Comparison of ENCODE assay signal across 26 mouse cellular contexts in the genomic region with DNA sequence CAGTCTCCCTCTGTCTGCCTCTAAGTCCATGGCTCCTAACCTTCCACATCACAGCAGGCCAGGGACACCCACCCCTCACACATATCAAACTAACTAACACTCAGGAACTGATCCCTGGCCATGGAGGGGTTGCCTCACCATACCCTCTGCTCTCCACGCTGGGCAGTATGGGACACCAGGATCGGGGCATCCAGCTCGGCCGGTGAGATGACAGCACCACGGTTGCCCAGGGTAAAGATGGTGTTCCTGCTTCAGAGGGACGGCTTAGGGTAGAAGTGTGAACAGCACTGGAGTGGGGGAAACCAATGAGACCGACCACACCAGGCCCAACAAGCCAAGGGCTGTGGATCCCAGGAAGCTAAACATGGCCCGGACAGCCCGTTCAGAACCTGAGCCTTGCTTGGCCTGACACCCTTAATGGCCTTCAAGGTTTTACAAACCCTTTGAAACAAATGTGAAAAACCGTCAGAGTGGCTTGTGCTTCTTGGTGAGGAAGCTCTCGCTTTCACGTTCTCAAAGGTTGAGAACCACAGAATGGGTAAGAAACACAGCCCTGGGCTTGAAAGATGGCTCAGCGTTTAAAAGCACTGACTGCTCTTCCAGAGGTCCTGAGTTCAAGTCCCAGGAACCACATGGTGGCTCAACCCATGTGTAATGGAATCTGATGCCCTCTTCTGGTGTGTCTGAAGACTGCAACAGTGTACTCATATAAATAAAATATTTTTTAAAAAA. TPM values are rescaled to one million over a fixed set of nuclear protein-coding genes. Genes with fewer than 3 reads are reported as not detected.
"Had no signal": no experiment of that assay in that cellular context is flagged by ENCODE, and none has a peak within 500 bp of the region (broad histone marks: within the 10 kb centered on the region; RNA-seq: fewer than 3 reads in every experiment).

No protein-coding gene starts in this region.

- DNase-seq: liver, postnatal 0 days; lung, adult 2 months; lung, postnatal 10 days; lung, postnatal 36 days; midbrain, embryonic 14.5 days; retina, postnatal 1 day; right cerebral cortex, adult 18-20 months; right cerebral cortex, postnatal 14 days; thymus, adult 2 months; thymus, postnatal 25 days; thymus, postnatal 4 days had no signal

- ATAC-seq: liver, postnatal 0 days; midbrain, embryonic 16.5 days had no signal

- H3K4me2 ChIP-seq: liver, embryonic 15.5 days; midbrain, embryonic 12.5 days; neural tube, embryonic 13.5 days; neural tube, embryonic 15.5 days; stomach, embryonic 15.5 days had no signal

- H3K36me3 ChIP-seq: liver, embryonic 15.5 days; midbrain, embryonic 10.5 days; midbrain, embryonic 12.5 days; neural tube, embryonic 13.5 days; neural tube, embryonic 15.5 days; stomach, embryonic 15.5 days had no signal

- H3K27ac ChIP-seq: liver, embryonic 15.5 days; macrophage; midbrain, embryonic 10.5 days; midbrain, embryonic 12.5 days; neural tube, embryonic 13.5 days; neural tube, embryonic 15.5 days; stomach, embryonic 15.5 days; stomach, postnatal 0 days had no signal

- H3K9me3 ChIP-seq: liver, embryonic 15.5 days; midbrain, embryonic 10.5 days; midbrain, embryonic 12.5 days; neural tube, embryonic 13.5 days; neural tube, embryonic 15.5 days; stomach, embryonic 15.5 days had no signal

- H3K9ac ChIP-seq: liver, embryonic 15.5 days; liver, postnatal 0 days; midbrain, embryonic 12.5 days; neural tube, embryonic 13.5 days; neural tube, embryonic 15.5 days; stomach, embryonic 15.5 days had no signal

- H3K4me3 ChIP-seq: liver, embryonic 15.5 days; midbrain, embryonic 10.5 days; midbrain, embryonic 12.5 days; myocyte; neural tube, embryonic 13.5 days; neural tube, embryonic 15.5 days; stomach, embryonic 15.5 days had no signal

- H3K4me1 ChIP-seq: liver, embryonic 15.5 days; neural tube, embryonic 13.5 days; neural tube, embryonic 15.5 days; stomach, embryonic 15.5 days had no signal

RNA-seq across cellular contexts. Expression of a gene that starts 41.1 kb away (rescaled TPM):
- total RNA-seq: megakaryocyte, adult 5-6 weeks; megakaryocyte-erythroid progenitor cell, adult 5-6 weeks had no signal
- polyA plus RNA-seq: macrophage; midbrain, embryonic 10.5 days; neural tube, embryonic 11.5 days; spleen, adult 2 months; stomach, postnatal 0 days; testis, adult 2 months had no signal
